Mouse (Mus musculus): Measurements from ENCODE around the gene Ccdc163. TPM values are rescaled to one million over a fixed set of nuclear protein-coding genes. Genes with fewer than 3 reads are reported as not detected.

The Ccdc163 gene
- polyA plus RNA-seq, 1 experiment: not detected

- no peak overlapping the region for H3K4me3 ChIP-seq (ENCODE audit: insufficient read depth, low read depth, low read length)
- TF ChIP-seq POLR2A (IDR thresholded peaks at IDR 0.05; ENCODE audit: insufficient read depth, low read depth, low read length) (no peak), CTCF (IDR thresholded peaks at IDR 0.05; ENCODE audit: insufficient read depth, low read depth, low read length) (no peak)
- WGBS: 8% methylated on average over 3 of the region's 3 CpGs
- H3K27ac ChIP-seq (ENCODE audit: insufficient read depth, low read depth, low read length): no peak overlapping the region
- peaks cover 5% of the 10 kb centered on the region for H3K4me1 ChIP-seq (ENCODE audit: control insufficient read depth, insufficient read depth, low read length)
These were observed 11.1 kb downstream of the Ccdc163 start for GRCm38 (mm10) chr4:116719396-116719795.

GRCm38 (mm10) chr4:116720343-116721097, 12.2 kb downstream of the Ccdc163 start, which contains the start of gene Tesk2:
Gene Tesk2 (plus strand): TSS chr4:116720948.
- under 1% methylated on average over 33 of the region's 34 CpGs for WGBS
- Histone ChIP-seq H3K27ac (ENCODE audit: insufficient read depth, low read depth, low read length) (peak within 1 kb of the TSS; percentile 59; the same call in 1 of the 2 replicates), H3K4me3 (ENCODE audit: insufficient read depth, low read depth, low read length) (peak within 1 kb of the TSS; percentile 99), H3K4me1 (ENCODE audit: control insufficient read depth, insufficient read depth, low read length) (peaks cover 5% of the 10 kb centered on the region)
- 0 out of 2 replicates have a peak, but pooled peaks have one; percentile 21 for TF ChIP-seq POLR2A (IDR thresholded peaks at IDR 0.05; ENCODE audit: insufficient read depth, low read depth, low read length)
- TF ChIP-seq CTCF (IDR thresholded peaks at IDR 0.05; ENCODE audit: insufficient read depth, low read depth, low read length): no peak

GRCm38 (mm10) chr4:116721098-116721628, 12.9 kb downstream of the Ccdc163 start:
- Histone ChIP-seq H3K4me1 (ENCODE audit: control insufficient read depth, insufficient read depth, low read length) (peaks cover 5% of the 10 kb centered on the region), H3K4me3 (ENCODE audit: insufficient read depth, low read depth, low read length) (peak overlapping the region; percentile 99), H3K27ac (ENCODE audit: insufficient read depth, low read depth, low read length) (peak overlapping the region; percentile 59; the same call in 1 of the 2 replicates)
- WGBS: under 1% methylated on average over 28 of the region's 29 CpGs
- TF ChIP-seq POLR2A (IDR thresholded peaks at IDR 0.05; ENCODE audit: insufficient read depth, low read depth, low read length) (no peak), CTCF (IDR thresholded peaks at IDR 0.05; ENCODE audit: insufficient read depth, low read depth, low read length) (no peak)

GRCm38 (mm10) chr4:116722230-116722629, 13.9 kb downstream of the Ccdc163 start:
- peaks cover 5% of the 10 kb centered on the region for H3K4me1 ChIP-seq (ENCODE audit: control insufficient read depth, insufficient read depth, low read length)
- H3K27ac ChIP-seq (ENCODE audit: insufficient read depth, low read depth, low read length): no peak overlapping the region
- H3K4me3 ChIP-seq (ENCODE audit: insufficient read depth, low read depth, low read length): no peak overlapping the region
- no peak for TF ChIP-seq CTCF (IDR thresholded peaks at IDR 0.05; ENCODE audit: insufficient read depth, low read depth, low read length)
- WGBS: 72% methylated on average over 7 of the region's 7 CpGs

GRCm38 (mm10) chr4:116725444-116725843, 17.1 kb downstream of the Ccdc163 start:
- WGBS: 88% methylated on average over 5 of the region's 5 CpGs
- H3K4me3 ChIP-seq (ENCODE audit: insufficient read depth, low read depth, low read length): no peak overlapping the region
- TF ChIP-seq CTCF (IDR thresholded peaks at IDR 0.05; ENCODE audit: insufficient read depth, low read depth, low read length): no peak
- TF ChIP-seq POLR2A (IDR thresholded peaks at IDR 0.05; ENCODE audit: insufficient read depth, low read depth, low read length): no peak
- H3K27ac ChIP-seq (ENCODE audit: insufficient read depth, low read depth, low read length): no peak overlapping the region
- H3K4me1 ChIP-seq (ENCODE audit: control insufficient read depth, insufficient read depth, low read length): peaks cover 5% of the 10 kb centered on the region

- Histone ChIP-seq H3K4me1 (ENCODE audit: control insufficient read depth, insufficient read depth, low read length) (no peaks in the 10 kb centered on the region), H3K27ac (ENCODE audit: insufficient read depth, low read depth, low read length) (no peak overlapping the region), H3K4me3 (ENCODE audit: insufficient read depth, low read depth, low read length) (no peak overlapping the region)
- TF ChIP-seq POLR2A (IDR thresholded peaks at IDR 0.05; ENCODE audit: insufficient read depth, low read depth, low read length) (no peak), CTCF (IDR thresholded peaks at IDR 0.05; ENCODE audit: insufficient read depth, low read depth, low read length) (no peak)
- 93% methylated on average over 3 of the region's 3 CpGs for WGBS
These were observed 19.1 kb downstream of the Ccdc163 start for GRCm38 (mm10) chr4:116727401-116727800.

GRCm38 (mm10) chr4:116729532-116729931, 21.2 kb downstream of the Ccdc163 start:
- TF ChIP-seq POLR2A (IDR thresholded peaks at IDR 0.05; ENCODE audit: insufficient read depth, low read depth, low read length): no peak
- no peak for TF ChIP-seq CTCF (IDR thresholded peaks at IDR 0.05; ENCODE audit: insufficient read depth, low read depth, low read length)
- WGBS: 96% methylated on average over 3 of the region's 3 CpGs
- Histone ChIP-seq H3K4me3 (ENCODE audit: insufficient read depth, low read depth, low read length) (no peak overlapping the region), H3K27ac (ENCODE audit: insufficient read depth, low read depth, low read length) (no peak overlapping the region), H3K4me1 (ENCODE audit: control insufficient read depth, insufficient read depth, low read length) (no peaks in the 10 kb centered on the region)

- 92% methylated on average over 9 of the region's 9 CpGs for WGBS
- Histone ChIP-seq H3K4me1 (ENCODE audit: control insufficient read depth, insufficient read depth, low read length) (no peaks in the 10 kb centered on the region), H3K4me3 (ENCODE audit: insufficient read depth, low read depth, low read length) (no peak overlapping the region), H3K27ac (ENCODE audit: insufficient read depth, low read depth, low read length) (no peak overlapping the region)
- TF ChIP-seq POLR2A (IDR thresholded peaks at IDR 0.05; ENCODE audit: insufficient read depth, low read depth, low read length): no peak
- no peak for TF ChIP-seq CTCF (IDR thresholded peaks at IDR 0.05; ENCODE audit: insufficient read depth, low read depth, low read length)
These were observed 22.8 kb downstream of the Ccdc163 start for GRCm38 (mm10) chr4:116731077-116731476.

GRCm38 (mm10) chr4:116732355-116732754, 24.0 kb downstream of the Ccdc163 start:
- H3K4me3 ChIP-seq (ENCODE audit: insufficient read depth, low read depth, low read length): no peak overlapping the region
- H3K27ac ChIP-seq (ENCODE audit: insufficient read depth, low read depth, low read length): no peak overlapping the region
- WGBS: 89% methylated on average over 5 of the region's 5 CpGs
- no peak for TF ChIP-seq POLR2A (IDR thresholded peaks at IDR 0.05; ENCODE audit: insufficient read depth, low read depth, low read length)
- TF ChIP-seq CTCF (IDR thresholded peaks at IDR 0.05; ENCODE audit: insufficient read depth, low read depth, low read length): no peak
- H3K4me1 ChIP-seq (ENCODE audit: control insufficient read depth, insufficient read depth, low read length): no peaks in the 10 kb centered on the region
